Mouse (Mus musculus) cerebellum, postnatal 4 days (tissue): ENCODE results near the gene Camk1g.

Source experiments
- DNase-seq, 2 experiments: peaks; one replicate each; pipeline ENCODE4 v3.0.0; 2022; ENCODE audit warnings: low spot score in 2 of 2, mixed read lengths in 1 of 2

The Camk1g gene

GRCm38 (mm10) chr1:193376478-193377134 is 6.5 kb upstream of the Camk1g start:
- peak in 1 of 2 experiments; percentile 56 for DNase-seq

DNA sequence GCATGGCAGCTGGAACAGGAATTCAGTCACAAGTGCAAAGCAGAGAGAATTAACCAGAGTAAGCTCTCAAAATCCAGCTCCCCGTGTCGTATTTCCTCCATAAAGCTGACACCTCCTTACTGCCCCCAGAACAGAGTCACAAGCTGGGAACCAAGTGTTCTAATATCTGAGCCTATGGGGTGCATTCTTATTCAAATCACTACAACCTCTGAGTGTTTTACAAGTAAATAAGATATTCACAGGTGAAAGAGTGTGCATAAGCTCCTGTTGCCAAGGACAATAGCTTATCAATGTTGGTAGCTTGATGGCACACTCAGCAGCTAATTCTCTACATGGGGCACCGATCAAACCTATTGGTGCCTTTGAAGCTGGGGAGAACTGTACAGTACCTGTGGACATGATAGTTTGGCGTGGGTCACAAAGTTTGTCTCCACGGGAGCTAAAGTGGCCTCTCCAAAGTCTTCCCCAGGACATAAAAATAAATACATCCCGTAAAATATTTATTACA is 3.9 kb upstream of the Camk1g start:
- no peak for DNase-seq

- DNase-seq, result no peak
Observed at GRCm38 (mm10) chr1:193369091-193369490, 1.0 kb downstream of the Camk1g start.

DNA sequence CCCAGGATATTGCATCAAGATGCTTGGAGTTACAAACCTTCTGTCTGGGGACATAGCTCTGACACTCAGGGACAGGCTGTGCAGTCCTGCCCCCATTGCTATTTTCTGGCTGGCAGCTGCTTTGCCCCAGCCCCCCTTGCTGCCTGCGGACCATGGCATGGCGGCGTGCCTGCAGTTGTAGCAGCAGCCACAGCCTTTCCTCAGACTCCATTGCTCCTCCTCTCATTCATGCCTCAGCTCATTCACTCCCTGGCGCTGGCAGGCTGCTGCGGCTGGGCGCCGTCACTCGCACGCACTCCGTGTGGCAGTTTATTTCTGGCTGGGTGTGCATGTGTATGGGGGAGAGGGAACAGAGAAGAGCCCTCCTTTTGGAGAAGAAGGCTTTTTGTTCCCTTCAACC is 2.0 kb downstream of the Camk1g start:
- DNase-seq, result peak in 1 of 2 experiments; percentile 55

DNA sequence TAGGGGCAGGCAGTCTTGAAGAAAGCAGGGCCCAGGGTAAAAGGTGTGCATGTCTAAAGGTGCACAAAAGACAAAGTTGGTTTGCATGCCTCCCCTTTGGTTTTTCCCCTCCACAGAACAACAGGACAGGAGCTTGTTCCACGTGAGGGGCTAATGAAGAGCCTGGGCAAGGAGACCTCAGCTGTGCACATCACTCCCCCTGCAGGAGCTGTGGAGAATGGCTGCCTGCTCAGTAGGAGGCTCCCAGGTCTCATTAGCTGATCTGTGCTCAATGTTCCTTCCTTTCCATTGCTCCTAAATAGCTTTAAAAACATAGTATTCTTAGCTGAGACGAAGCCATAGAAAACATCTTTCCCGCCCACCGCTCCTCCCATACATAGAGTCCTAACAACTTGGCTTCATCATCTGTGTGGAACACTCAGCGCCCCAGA is 6.3 kb downstream of the Camk1g start:
- DNase-seq, result peak in 1 of 2 experiments; percentile 37

- DNase-seq, result no peak
Observed at GRCm38 (mm10) chr1:193362078-193362477, 8.0 kb downstream of the Camk1g start.

- no peak for DNase-seq
Observed at GRCm38 (mm10) chr1:193361181-193361580, 8.9 kb downstream of the Camk1g start.

DNA sequence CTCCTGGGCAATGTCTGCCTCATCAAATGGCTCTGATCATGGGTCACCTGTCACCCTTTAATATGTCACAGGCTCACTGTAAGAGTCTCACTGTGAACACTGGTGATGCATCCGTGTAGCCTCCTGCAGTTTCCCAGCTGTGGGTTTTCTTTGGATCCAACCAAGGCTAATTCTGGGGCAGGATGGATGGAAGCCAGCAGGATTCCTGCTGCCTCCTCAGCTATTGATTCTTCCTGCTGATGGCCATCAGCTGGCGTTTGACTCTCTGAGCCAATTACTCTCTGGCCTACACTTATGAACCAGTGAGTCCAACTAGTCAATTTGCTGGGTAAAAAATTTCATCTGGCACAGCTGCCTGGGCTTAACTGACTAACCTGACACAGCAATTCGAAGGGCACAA is 10.9 kb downstream of the Camk1g start:
- no peak for DNase-seq

DNA sequence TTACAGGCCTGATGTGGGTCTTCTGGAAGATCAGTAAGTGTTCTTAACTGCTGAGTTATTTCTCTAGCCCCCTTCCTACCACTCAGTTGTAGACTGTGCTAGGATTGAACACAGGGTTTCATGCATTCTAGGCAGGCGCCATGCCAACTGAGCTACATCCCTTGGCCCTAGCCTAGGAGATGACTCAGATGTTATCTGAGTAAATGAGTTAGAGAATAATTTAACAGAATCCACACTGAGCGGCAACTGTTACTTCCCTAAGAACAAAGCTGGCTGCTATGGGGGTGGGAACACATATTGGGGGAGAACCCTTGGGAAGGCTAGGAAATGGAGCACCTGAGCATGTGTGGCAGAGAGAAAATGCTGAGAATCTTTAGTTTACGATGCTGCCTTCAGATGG is 18.5 kb downstream of the Camk1g start:
- DNase-seq, result no peak

DNA sequence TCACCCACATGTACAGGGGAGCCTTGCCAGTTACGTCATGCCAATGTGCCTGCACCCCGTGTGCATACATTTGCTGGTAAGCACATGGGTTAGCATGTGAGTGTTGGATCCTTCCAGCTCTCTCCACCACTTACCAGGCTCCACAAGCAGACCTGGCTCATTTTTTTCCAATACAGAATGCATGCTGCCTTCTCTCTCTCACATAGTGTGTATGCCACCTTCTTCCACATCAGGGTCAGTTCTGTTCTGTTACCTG is 19.6 kb downstream of the Camk1g start:
- DNase-seq, result no peak

- DNase-seq, result no peak
Observed at GRCm38 (mm10) chr1:193349702-193350545, 20.2 kb downstream of the Camk1g start.

DNA sequence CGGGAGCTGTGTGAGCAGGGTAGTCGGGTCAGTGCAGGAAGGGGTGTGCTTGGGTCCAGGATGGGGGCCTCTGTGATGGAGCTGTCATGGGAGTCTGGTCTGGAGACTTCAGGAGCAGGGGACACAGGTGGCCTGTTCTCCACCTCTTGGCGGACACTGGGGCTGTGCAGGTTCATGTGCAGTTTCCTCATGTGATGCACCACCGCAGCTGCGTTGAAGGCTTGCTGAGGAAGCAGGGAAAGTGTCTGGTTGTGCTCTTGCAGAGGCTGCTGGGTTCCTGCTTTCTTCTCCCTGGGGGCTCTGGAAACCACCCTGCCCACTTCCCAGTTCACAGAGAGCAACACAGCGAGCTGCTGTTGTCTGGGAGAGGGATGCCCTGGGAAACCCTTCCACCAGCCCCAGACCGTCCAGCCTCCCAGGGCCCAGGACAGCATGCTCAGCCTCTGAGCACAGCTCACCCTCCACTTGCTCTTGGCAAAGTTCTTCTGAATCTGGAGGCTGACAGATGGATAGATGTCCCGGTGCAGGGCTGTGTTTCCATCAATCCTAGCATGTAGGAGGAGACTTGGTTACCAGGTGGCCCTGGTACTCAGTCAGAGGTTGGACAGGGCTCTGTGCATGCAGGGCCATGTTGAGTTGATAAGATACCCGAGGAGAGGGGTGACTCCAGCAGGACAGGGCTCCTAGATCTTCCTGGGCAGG is 21.7 kb downstream of the Camk1g start:
- DNase-seq, result no peak

GRCm38 (mm10) chr1:193346908-193347307 is 23.2 kb downstream of the Camk1g start:
- no peak for DNase-seq

GRCm38 (mm10) chr1:193344976-193345375 is 25.1 kb downstream of the Camk1g start:
- no peak for DNase-seq

DNA sequence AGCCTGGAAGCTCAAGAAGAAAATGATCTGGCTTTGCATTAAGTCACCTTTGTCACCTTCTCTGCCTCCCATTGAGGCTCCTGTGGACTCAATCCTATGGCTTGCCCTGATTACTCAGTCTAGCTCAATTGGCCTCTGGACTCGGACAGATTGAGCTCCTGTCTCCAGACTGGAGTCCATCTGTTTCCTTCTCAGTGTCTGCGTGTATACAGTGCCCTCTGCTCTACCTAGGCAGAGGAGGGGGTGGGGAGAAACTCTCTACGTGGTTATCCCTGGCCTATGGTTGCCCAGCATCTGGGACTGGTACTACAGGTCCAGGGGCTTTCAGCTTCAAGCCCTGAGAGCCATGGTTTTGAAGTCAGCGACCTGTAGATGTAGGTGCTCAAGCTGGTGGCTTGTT is 26.2 kb downstream of the Camk1g start:
- DNase-seq, result no peak

- DNase-seq, result no peak
Observed at GRCm38 (mm10) chr1:193342198-193342946, 27.7 kb downstream of the Camk1g start.

DNA sequence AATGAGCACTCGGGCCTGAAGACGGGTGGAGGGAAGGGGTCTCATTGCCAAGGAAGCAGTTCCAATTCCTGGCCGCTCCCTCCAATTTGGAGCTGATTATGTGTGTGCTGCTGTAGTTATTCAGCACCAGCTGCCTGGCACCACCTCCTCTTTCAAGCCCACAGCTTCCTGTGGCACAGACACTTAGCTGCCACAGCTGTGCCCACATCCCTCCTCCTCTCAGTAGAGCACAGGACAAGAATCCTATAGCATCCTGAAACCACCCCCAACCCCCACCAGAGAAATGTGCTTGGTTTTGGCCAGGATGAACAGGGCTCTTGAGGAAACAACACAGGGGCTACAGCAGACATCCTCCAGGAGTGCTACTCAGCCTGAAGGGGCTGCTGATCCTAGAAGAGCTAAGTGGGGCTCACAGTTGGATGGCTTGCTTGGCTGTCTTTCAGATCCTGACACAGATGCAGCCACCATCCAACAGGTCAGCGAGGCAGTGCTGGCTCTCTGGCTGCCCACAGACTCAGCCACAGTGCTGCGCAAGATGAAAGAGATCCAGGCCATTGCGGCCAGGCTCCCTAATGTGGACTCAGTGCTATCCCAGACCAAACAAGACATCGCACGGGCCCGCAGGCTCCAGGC is 31.6 kb downstream of the Camk1g start:
- no peak for DNase-seq

GRCm38 (mm10) chr1:193337787-193338310 is 32.2 kb downstream of the Camk1g start:
- no peak for DNase-seq

- no peak for DNase-seq
Observed at GRCm38 (mm10) chr1:193337018-193337321, 33.1 kb downstream of the Camk1g start.

- DNase-seq, result no peak
Observed at GRCm38 (mm10) chr1:193336122-193337017, 33.7 kb downstream of the Camk1g start.
